Mouse (Mus musculus) liver, adult 2 months (tissue): ENCODE measurements at regions not wholly inside any gene's neighbourhood (a gene's known extent, or its start where the extent isn't known, plus 50 kb on each side); places are given as distances from the start of the nearest gene placed in this dataset.
A peak's percentile ranks its signal among the peaks of the same experiment; 100 is the strongest.

Experiments used
- DNase-seq: peaks from one replicate; pipeline ENCODE4 v3.0.0-alpha.2; 2011; ENCODE audit warnings: low read depth, low spot score; ENCODE audit errors: extremely low read depth
- H3K27ac ChIP-seq: fragments of 200-500 bp; replicated peaks from 2 replicates; pipeline ENCODE4 v1.5.1; 2012; ENCODE audit warnings: low read depth, mild to moderate bottlenecking, control low read depth, inconsistent platforms, low read length; ENCODE audit not compliant: insufficient read depth
- H3K27me3 ChIP-seq: fragments of 200-500 bp; 2 replicates; pipeline ENCODE4 v1.6.1; 2012; ENCODE audit warnings: mild to moderate bottlenecking, moderate library complexity, low read length, inconsistent platforms; ENCODE audit not compliant: control insufficient read depth, insufficient read depth
- H3K36me3 ChIP-seq: fragments of 200-500 bp; 2 replicates; pipeline ENCODE4 v1.6.1; 2012; ENCODE audit warnings: low read length, inconsistent platforms; ENCODE audit not compliant: control insufficient read depth, insufficient read depth
- H3K4me1 ChIP-seq: fragments of 200-500 bp; 2 replicates; pipeline ENCODE4 v1.6.1; 2011; ENCODE audit warnings: low read length; ENCODE audit not compliant: control insufficient read depth, insufficient read depth
- H3K4me3 ChIP-seq: fragments of 200-500 bp; 2 replicates; pipeline ENCODE4 v1.5.1; 2011; ENCODE audit warnings: low read depth, mild to moderate bottlenecking, control low read depth, low read length, moderate library complexity; ENCODE audit not compliant: insufficient read depth
- H3K79me2 ChIP-seq: fragments of 200-500 bp; 2 replicates; pipeline ENCODE4 v1.6.1; 2012; ENCODE audit warnings: inconsistent platforms, mild to moderate bottlenecking, low read length, moderate library complexity; ENCODE audit not compliant: control insufficient read depth, insufficient read depth
- H3K9ac ChIP-seq: fragments of 200-500 bp; 2 replicates; pipeline ENCODE4 v1.6.1; 2012; ENCODE audit warnings: low read depth, mild to moderate bottlenecking, control low read depth, inconsistent platforms, low read length
- CTCF ChIP-seq: fragments of 200-500 bp; IDR thresholded peaks from 2 replicates; pipeline ENCODE4 v1.5.1; 2011; ENCODE audit warnings: low read depth, low read length, control low read depth
- POLR2A ChIP-seq: fragments of 200-500 bp; IDR thresholded peaks from 2 replicates; pipeline ENCODE4 v1.6.1; 2011; ENCODE audit warnings: low read length, control low read depth; ENCODE audit not compliant: insufficient read depth; ENCODE audit errors: extremely low read depth
- WGBS: fragments of 180-500 bp; shearing (Covaris S2); methylation state at CpG from one replicate; pipeline ENCODE4 v1.1.7; 2018; 5-methylcytosine and 5-hydroxymethylcytosine counted together

DNA sequence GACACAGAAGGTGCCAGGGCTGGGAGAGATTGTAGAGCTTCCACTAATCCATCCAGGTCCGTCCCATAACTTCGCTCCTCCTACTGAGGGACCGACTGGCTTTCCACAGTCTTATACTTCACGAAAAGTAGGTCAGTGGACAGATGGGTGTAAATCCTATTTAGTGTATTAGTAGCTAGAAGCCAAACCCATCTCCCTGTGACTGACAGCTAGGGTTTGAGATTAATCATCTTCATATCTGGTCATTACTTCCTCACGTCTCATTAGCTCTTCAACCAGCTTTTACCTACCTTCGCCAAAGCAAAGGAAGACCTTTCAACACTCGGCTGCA is 60.4 kb upstream of the Scaf11 start:
- no peak for TF ChIP-seq CTCF
- no peak for TF ChIP-seq POLR2A
- WGBS = 88% methylated on average over 7 of the region's 7 CpGs
- no peaks in the 10 kb centered on the region for H3K79me2 ChIP-seq

DNA sequence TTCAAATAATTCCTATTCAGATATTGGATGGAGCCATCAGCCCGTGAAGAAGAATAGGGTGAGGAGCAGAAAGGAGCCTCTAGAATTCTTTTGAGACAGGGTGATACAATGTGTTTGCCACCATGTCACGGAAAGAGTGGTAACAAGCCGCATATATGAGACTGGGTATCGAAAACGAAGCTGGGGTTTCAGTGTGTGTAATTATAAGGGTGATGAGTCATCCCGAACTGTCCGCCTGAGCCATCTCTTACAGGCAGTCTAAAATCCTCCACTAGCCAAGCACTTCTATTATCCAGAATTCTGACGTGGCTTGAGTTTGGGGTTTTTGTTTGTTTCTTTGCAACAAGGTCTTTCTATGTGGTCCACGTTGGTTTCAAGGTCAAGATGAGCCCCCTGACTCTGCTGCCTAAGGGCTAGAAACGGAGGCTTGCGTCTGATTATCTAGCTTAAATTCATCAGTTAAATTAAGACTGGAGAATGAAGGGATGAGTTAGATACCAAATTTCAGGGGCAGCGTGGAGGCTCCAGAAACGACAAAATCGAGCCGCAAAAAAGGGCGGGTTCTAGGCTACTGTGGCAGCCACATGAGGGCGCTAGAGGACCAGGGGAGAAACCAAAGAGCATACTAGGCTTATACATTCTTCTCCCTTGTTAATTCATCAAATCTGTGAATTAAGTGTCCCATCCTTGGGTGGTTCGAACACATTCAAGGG is 59.9 kb upstream of the Scaf11 start:
- no peaks in the 10 kb centered on the region for H3K27me3 ChIP-seq
- no peak overlapping the region for H3K9ac ChIP-seq
- no peak overlapping the region for H3K4me3 ChIP-seq
- H3K79me2 ChIP-seq = no peaks in the 10 kb centered on the region
- 70% methylated on average over 18 of the region's 18 CpGs for WGBS
- no peak overlapping the region for H3K27ac ChIP-seq
- TF ChIP-seq POLR2A (no peak), CTCF (peak; percentile 85)
- no peaks in the 10 kb centered on the region for H3K4me1 ChIP-seq
- peak; percentile 15 for DNase-seq
- no peaks in the 10 kb centered on the region for H3K36me3 ChIP-seq

More for the DNA sequence above, 60.4 kb upstream of the Scaf11 start:
- Histone ChIP-seq H3K27ac (no peak overlapping the region), H3K27me3 (no peaks in the 10 kb centered on the region), H3K9ac (no peak overlapping the region), H3K4me3 (no peak overlapping the region), H3K4me1 (no peaks in the 10 kb centered on the region), H3K36me3 (no peaks in the 10 kb centered on the region)
- no peak for DNase-seq

DNA sequence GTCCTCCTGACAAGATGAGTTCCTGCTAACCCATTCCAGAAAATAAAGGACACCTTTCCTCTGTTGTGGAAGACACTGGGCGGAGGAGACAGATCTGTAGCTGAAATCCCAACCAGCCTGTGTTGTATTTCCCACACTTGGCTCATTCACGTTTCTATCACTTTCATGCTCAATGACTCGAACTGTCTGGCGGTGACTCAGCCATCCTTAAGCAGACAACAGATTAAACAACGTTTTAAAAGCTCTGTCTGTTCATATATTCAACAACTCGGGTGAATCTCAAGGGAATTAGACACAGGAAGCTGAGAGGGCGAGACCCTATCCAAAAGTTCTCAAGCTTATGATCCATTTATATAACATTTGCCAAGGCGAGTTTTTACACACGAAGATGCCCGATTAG is 57.5 kb upstream of the Scaf11 start:
- WGBS = 78% methylated on average over 10 of the region's 10 CpGs
- H3K36me3 ChIP-seq = no peaks in the 10 kb centered on the region
- H3K9ac ChIP-seq = no peak overlapping the region
- H3K27me3 ChIP-seq = no peaks in the 10 kb centered on the region
- no peaks in the 10 kb centered on the region for H3K4me1 ChIP-seq
- no peak for DNase-seq
- TF ChIP-seq CTCF = no peak
- TF ChIP-seq POLR2A = no peak
- H3K79me2 ChIP-seq = no peaks in the 10 kb centered on the region
- H3K27ac ChIP-seq = no peak overlapping the region
- H3K4me3 ChIP-seq = no peak overlapping the region

DNA sequence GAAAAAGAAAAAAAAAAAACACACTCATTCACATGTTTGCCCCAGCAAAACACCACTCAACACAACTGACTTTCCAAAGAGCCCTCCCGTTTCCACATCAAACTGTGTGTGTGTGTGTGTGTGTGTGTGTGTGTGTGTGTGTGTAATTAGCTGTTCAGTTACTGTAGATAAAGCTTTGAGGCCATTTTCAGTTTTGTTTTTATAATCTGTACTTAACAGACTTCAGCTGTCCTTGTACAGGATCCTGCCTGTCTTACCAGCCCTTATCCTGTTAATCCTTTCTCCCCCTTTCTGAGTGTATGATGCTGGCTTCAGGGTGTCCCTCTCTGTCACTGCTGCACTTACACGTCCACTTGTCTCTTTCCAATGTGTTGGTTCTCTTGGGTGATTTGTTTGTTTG is 55.0 kb upstream of the Scaf11 start:
- Histone ChIP-seq H3K27ac (no peak overlapping the region), H3K36me3 (no peaks in the 10 kb centered on the region), H3K4me3 (no peak overlapping the region), H3K4me1 (no peaks in the 10 kb centered on the region), H3K79me2 (no peaks in the 10 kb centered on the region), H3K9ac (no peak overlapping the region), H3K27me3 (no peaks in the 10 kb centered on the region)
- DNase-seq = no peak
- TF ChIP-seq CTCF (no peak), POLR2A (no peak)
- 34% methylated on average over 2 of the region's 2 CpGs for WGBS

DNA sequence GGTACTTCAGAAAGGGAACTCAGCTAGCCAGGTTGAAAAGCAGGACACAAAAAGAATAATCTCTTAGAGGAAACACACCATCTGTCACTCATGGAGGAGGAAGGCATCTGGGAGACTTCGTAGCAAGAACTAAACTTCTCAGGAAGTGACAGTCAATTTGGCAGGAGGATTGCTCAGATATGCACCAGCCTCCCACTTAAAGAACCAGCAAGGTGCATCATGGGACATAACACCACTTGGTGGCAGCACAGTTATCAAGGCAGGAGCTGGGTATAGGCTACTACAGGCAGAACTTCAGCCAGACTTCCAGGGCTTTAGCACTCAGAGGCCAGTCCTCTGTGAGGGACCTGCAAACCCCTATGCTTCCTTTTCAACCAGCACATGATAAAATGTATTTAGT is 52.0 kb upstream of the Scaf11 start:
- no peaks in the 10 kb centered on the region for H3K36me3 ChIP-seq
- no peak overlapping the region for H3K4me3 ChIP-seq
- H3K79me2 ChIP-seq = no peaks in the 10 kb centered on the region
- no peaks in the 10 kb centered on the region for H3K4me1 ChIP-seq
- DNase-seq = no peak
- H3K27me3 ChIP-seq = no peaks in the 10 kb centered on the region
- no peak overlapping the region for H3K9ac ChIP-seq
- H3K27ac ChIP-seq = no peak overlapping the region
- 67% methylated on average over 1 of the region's 1 CpGs for WGBS
- TF ChIP-seq CTCF (no peak), POLR2A (no peak)
